Mouse (Mus musculus): ENCODE measurements at regions not wholly inside any gene's neighbourhood (a gene's known extent, or its start where the extent isn't known, plus 50 kb on each side); places are given as distances from the start of the nearest gene placed in this dataset.

- TF ChIP-seq CTCF (conservative IDR thresholded peaks at IDR 0.05; ENCODE audit: insufficient read depth, insufficient read length, low read depth, low read length) = no peak
- TF ChIP-seq POLR2A (IDR thresholded peaks at IDR 0.05; ENCODE audit: low read depth, low read length) = no peak
Measured at GRCm38 (mm10) chr12:99622238-99622637, 58.9 kb upstream of the Foxn3 start.

Measured in kidney, adult 2 months (tissue).